Mouse (Mus musculus): ENCODE data around the gene Cipc. TPM values are rescaled to one million over a fixed set of nuclear protein-coding genes. Genes with fewer than 3 reads are reported as not detected.

The Cipc gene
- polyA plus RNA-seq, 1 experiment from 2014 or later = 23.8 TPM

- Histone ChIP-seq H3K27me3 (replicated peaks; ENCODE audit: control insufficient read depth, insufficient read depth, low read length) (no peaks in the 10 kb centered on the region), H3K27ac (ENCODE audit: low read depth, low read length) (peak overlapping the region; percentile 38; the same call in 1 of the 2 replicates), H3K4me3 (ENCODE audit: low read depth, low read length) (no peak overlapping the region), H3K4me2 (peak overlapping the region; percentile 13; the same call in 1 of the 2 replicates), H3K4me1 (replicated peaks; ENCODE audit: control insufficient read depth, insufficient read depth, low read length) (peaks cover 16% of the 10 kb centered on the region), H3K9me3 (ENCODE audit: control insufficient read depth, low read length) (no peaks in the 10 kb centered on the region), H3K9ac (ENCODE audit: low read depth, low read length) (no peak overlapping the region), H3K36me3 (ENCODE audit: control insufficient read depth, insufficient read depth, low read length) (peaks cover 19% of the 10 kb centered on the region)
- DNase-seq (ENCODE audit: low spot score) (no peak), ATAC-seq (replicated peaks; ENCODE audit: low FRiP score) (no peak)
- 75% methylated on average over 16 of the region's 16 CpGs for WGBS
Observed at GRCm38 (mm10) chr12:86950161-86950960, 3.5 kb downstream of the Cipc start.

GRCm38 (mm10) chr12:86950961-86951360 is 4.1 kb downstream of the Cipc start:
- Histone ChIP-seq H3K27me3 (replicated peaks; ENCODE audit: control insufficient read depth, insufficient read depth, low read length) (no peaks in the 10 kb centered on the region), H3K9me3 (ENCODE audit: control insufficient read depth, low read length) (no peaks in the 10 kb centered on the region), H3K4me1 (replicated peaks; ENCODE audit: control insufficient read depth, insufficient read depth, low read length) (peaks cover 16% of the 10 kb centered on the region), H3K36me3 (ENCODE audit: control insufficient read depth, insufficient read depth, low read length) (peaks cover 24% of the 10 kb centered on the region), H3K4me2 (no peak overlapping the region), H3K27ac (ENCODE audit: low read depth, low read length) (peak overlapping the region; percentile 38; the same call in 1 of the 2 replicates), H3K9ac (ENCODE audit: low read depth, low read length) (no peak overlapping the region), H3K4me3 (ENCODE audit: low read depth, low read length) (no peak overlapping the region)
- ATAC-seq (replicated peaks; ENCODE audit: low FRiP score) (no peak), DNase-seq (ENCODE audit: low spot score) (no peak)
- WGBS = 91% methylated on average over 3 of the region's 3 CpGs

GRCm38 (mm10) chr12:86952331-86952850 is 5.5 kb downstream of the Cipc start:
- H3K9ac ChIP-seq (ENCODE audit: low read depth, low read length) = no peak overlapping the region
- ATAC-seq (replicated peaks; ENCODE audit: low FRiP score) = no peak
- H3K36me3 ChIP-seq (ENCODE audit: control insufficient read depth, insufficient read depth, low read length) = peaks cover 27% of the 10 kb centered on the region
- peaks cover 14% of the 10 kb centered on the region for H3K4me1 ChIP-seq (replicated peaks; ENCODE audit: control insufficient read depth, insufficient read depth, low read length)
- H3K4me3 ChIP-seq (ENCODE audit: low read depth, low read length) = no peak overlapping the region
- H3K27me3 ChIP-seq (replicated peaks; ENCODE audit: control insufficient read depth, insufficient read depth, low read length) = no peaks in the 10 kb centered on the region
- H3K4me2 ChIP-seq = no peak overlapping the region
- H3K27ac ChIP-seq (ENCODE audit: low read depth, low read length) = no peak overlapping the region
- DNase-seq (ENCODE audit: low spot score) = no peak
- no peaks in the 10 kb centered on the region for H3K9me3 ChIP-seq (ENCODE audit: control insufficient read depth, low read length)
- 93% methylated on average over 10 of the region's 10 CpGs for WGBS

- no peak overlapping the region for H3K9ac ChIP-seq (ENCODE audit: low read depth, low read length)
- no peak for ATAC-seq (replicated peaks; ENCODE audit: low FRiP score)
- H3K9me3 ChIP-seq (ENCODE audit: control insufficient read depth, low read length) = no peaks in the 10 kb centered on the region
- no peaks in the 10 kb centered on the region for H3K4me1 ChIP-seq (replicated peaks; ENCODE audit: control insufficient read depth, insufficient read depth, low read length)
- no peak overlapping the region for H3K4me2 ChIP-seq
- H3K27ac ChIP-seq (ENCODE audit: low read depth, low read length) = no peak overlapping the region
- no peak for DNase-seq (ENCODE audit: low spot score)
- H3K27me3 ChIP-seq (replicated peaks; ENCODE audit: control insufficient read depth, insufficient read depth, low read length) = no peaks in the 10 kb centered on the region
- 85% methylated on average over 2 of the region's 2 CpGs for WGBS
- H3K36me3 ChIP-seq (ENCODE audit: control insufficient read depth, insufficient read depth, low read length) = peaks cover 41% of the 10 kb centered on the region
- H3K4me3 ChIP-seq (ENCODE audit: low read depth, low read length) = no peak overlapping the region
Observed at GRCm38 (mm10) chr12:86955894-86956293, 9.1 kb downstream of the Cipc start.

- H3K4me3 ChIP-seq (ENCODE audit: low read depth, low read length) = no peak overlapping the region
- H3K9ac ChIP-seq (ENCODE audit: low read depth, low read length) = no peak overlapping the region
- no peaks in the 10 kb centered on the region for H3K9me3 ChIP-seq (ENCODE audit: control insufficient read depth, low read length)
- DNase-seq (ENCODE audit: low spot score) = no peak
- WGBS = 87% methylated on average over 5 of the region's 5 CpGs
- peaks cover 48% of the 10 kb centered on the region for H3K36me3 ChIP-seq (ENCODE audit: control insufficient read depth, insufficient read depth, low read length)
- no peak for ATAC-seq (replicated peaks; ENCODE audit: low FRiP score)
- H3K27ac ChIP-seq (ENCODE audit: low read depth, low read length) = no peak overlapping the region
- H3K4me2 ChIP-seq = no peak overlapping the region
- H3K4me1 ChIP-seq (replicated peaks; ENCODE audit: control insufficient read depth, insufficient read depth, low read length) = no peaks in the 10 kb centered on the region
- H3K27me3 ChIP-seq (replicated peaks; ENCODE audit: control insufficient read depth, insufficient read depth, low read length) = no peaks in the 10 kb centered on the region
Observed at GRCm38 (mm10) chr12:86958558-86958957, 11.7 kb downstream of the Cipc start.

GRCm38 (mm10) chr12:86959661-86960060 is 12.8 kb downstream of the Cipc start:
- 93% methylated on average over 5 of the region's 5 CpGs for WGBS
- DNase-seq (ENCODE audit: low spot score) (no peak), ATAC-seq (replicated peaks; ENCODE audit: low FRiP score) (no peak)
- Histone ChIP-seq H3K36me3 (ENCODE audit: control insufficient read depth, insufficient read depth, low read length) (peaks cover 50% of the 10 kb centered on the region), H3K9ac (ENCODE audit: low read depth, low read length) (no peak overlapping the region), H3K9me3 (ENCODE audit: control insufficient read depth, low read length) (no peaks in the 10 kb centered on the region), H3K4me1 (replicated peaks; ENCODE audit: control insufficient read depth, insufficient read depth, low read length) (no peaks in the 10 kb centered on the region), H3K27ac (ENCODE audit: low read depth, low read length) (no peak overlapping the region), H3K27me3 (replicated peaks; ENCODE audit: control insufficient read depth, insufficient read depth, low read length) (no peaks in the 10 kb centered on the region), H3K4me3 (ENCODE audit: low read depth, low read length) (no peak overlapping the region), H3K4me2 (no peak overlapping the region)

- DNase-seq (ENCODE audit: low spot score) (no peak), ATAC-seq (replicated peaks; ENCODE audit: low FRiP score) (no peak)
- H3K9me3 ChIP-seq (ENCODE audit: control insufficient read depth, low read length) = no peaks in the 10 kb centered on the region
- H3K27ac ChIP-seq (ENCODE audit: low read depth, low read length) = no peak overlapping the region
- no peaks in the 10 kb centered on the region for H3K27me3 ChIP-seq (replicated peaks; ENCODE audit: control insufficient read depth, insufficient read depth, low read length)
- H3K4me2 ChIP-seq = no peak overlapping the region
- 88% methylated on average over 15 of the region's 15 CpGs for WGBS
- H3K4me1 ChIP-seq (replicated peaks; ENCODE audit: control insufficient read depth, insufficient read depth, low read length) = no peaks in the 10 kb centered on the region
- no peak overlapping the region for H3K4me3 ChIP-seq (ENCODE audit: low read depth, low read length)
- no peak overlapping the region for H3K9ac ChIP-seq (ENCODE audit: low read depth, low read length)
- peaks cover 48% of the 10 kb centered on the region for H3K36me3 ChIP-seq (ENCODE audit: control insufficient read depth, insufficient read depth, low read length)
Observed at GRCm38 (mm10) chr12:86960138-86960537, 13.3 kb downstream of the Cipc start.

- ATAC-seq (replicated peaks; ENCODE audit: low FRiP score) (no peak), DNase-seq (ENCODE audit: low spot score) (no peak)
- 89% methylated on average over 3 of the region's 3 CpGs for WGBS
- H3K9ac ChIP-seq (ENCODE audit: low read depth, low read length) = no peak overlapping the region
- H3K9me3 ChIP-seq (ENCODE audit: control insufficient read depth, low read length) = no peaks in the 10 kb centered on the region
- no peaks in the 10 kb centered on the region for H3K27me3 ChIP-seq (replicated peaks; ENCODE audit: control insufficient read depth, insufficient read depth, low read length)
- peaks cover 41% of the 10 kb centered on the region for H3K36me3 ChIP-seq (ENCODE audit: control insufficient read depth, insufficient read depth, low read length)
- no peaks in the 10 kb centered on the region for H3K4me1 ChIP-seq (replicated peaks; ENCODE audit: control insufficient read depth, insufficient read depth, low read length)
- H3K27ac ChIP-seq (ENCODE audit: low read depth, low read length) = no peak overlapping the region
- H3K4me2 ChIP-seq = no peak overlapping the region
- H3K4me3 ChIP-seq (ENCODE audit: low read depth, low read length) = no peak overlapping the region
Observed at GRCm38 (mm10) chr12:86960791-86961335, 14.0 kb downstream of the Cipc start.

Data from liver, embryonic 11.5 days (tissue).